Mouse (Mus musculus): ENCODE measurements around the gene Pqlc2.

DNA sequence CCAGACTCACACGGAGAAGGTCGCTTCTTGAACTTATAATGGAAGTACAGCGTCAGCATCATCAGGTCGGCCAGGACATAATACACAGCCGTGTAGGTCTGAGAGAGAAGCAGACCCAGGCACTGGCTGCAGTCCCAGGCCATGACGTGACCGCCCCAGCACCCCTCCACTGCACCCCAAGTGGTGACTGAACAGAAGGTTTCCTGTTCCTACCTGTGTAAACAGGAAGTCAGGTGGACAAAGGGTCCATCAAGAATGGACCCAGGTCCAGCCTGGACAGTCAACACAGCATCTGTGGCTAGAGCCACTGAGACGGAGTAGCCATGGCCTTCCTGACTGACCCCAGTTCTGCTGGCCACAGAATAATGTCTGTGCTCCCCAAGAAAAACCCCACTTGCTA lies 8.7 kb downstream of the Pqlc2 start:
- TF ChIP-seq CTCF (IDR thresholded peaks at IDR 0.05; ENCODE audit: low read depth) (no peak), EP300 (IDR thresholded peaks at IDR 0.05; ENCODE audit: low read depth) (no peak)
